Mouse (Mus musculus): ENCODE measurements around the gene Rbms1. TPM values are rescaled to one million over a fixed set of nuclear protein-coding genes. Genes with fewer than 3 reads are reported as not detected.

The Rbms1 gene
- polyA plus RNA-seq, 1 experiment from 2014 or later: 44.9 TPM

- no peak overlapping the region for H3K9ac ChIP-seq (ENCODE audit: low read depth, low read length)
- H3K9me3 ChIP-seq (replicated peaks; ENCODE audit: control insufficient read depth, low read length): no peaks in the 10 kb centered on the region
- no peaks in the 10 kb centered on the region for H3K36me3 ChIP-seq (ENCODE audit: control insufficient read depth, insufficient read depth)
- no peak overlapping the region for H3K4me2 ChIP-seq (ENCODE audit: low read depth, low read length)
- no peak for ATAC-seq (ENCODE audit: low read depth)
- H3K27me3 ChIP-seq (ENCODE audit: control insufficient read depth, insufficient read depth, low read depth, low read length): no peaks in the 10 kb centered on the region
- H3K27ac ChIP-seq (ENCODE audit: low read length): no peak overlapping the region
- 56% methylated on average over 1 of the region's 1 CpGs for WGBS (ENCODE audit: insufficient replicate concordance)
- no peak overlapping the region for H3K4me3 ChIP-seq (ENCODE audit: low read depth, low read length)
- peaks cover 45% of the 10 kb centered on the region for H3K4me1 ChIP-seq (ENCODE audit: control insufficient read depth, low read depth, low read length)
Observed at GRCm38 (mm10) chr2:60865869-60866268, 97.1 kb downstream of the Rbms1 start.

GRCm38 (mm10) chr2:60864977-60865376 lies 98.0 kb downstream of the Rbms1 start:
- H3K4me2 ChIP-seq (ENCODE audit: low read depth, low read length): no peak overlapping the region
- 33% methylated on average over 5 of the region's 5 CpGs for WGBS (ENCODE audit: insufficient replicate concordance)
- H3K4me1 ChIP-seq (ENCODE audit: control insufficient read depth, low read depth, low read length): peaks cover 39% of the 10 kb centered on the region
- H3K27me3 ChIP-seq (ENCODE audit: control insufficient read depth, insufficient read depth, low read depth, low read length): no peaks in the 10 kb centered on the region
- H3K9me3 ChIP-seq (replicated peaks; ENCODE audit: control insufficient read depth, low read length): no peaks in the 10 kb centered on the region
- no peak overlapping the region for H3K4me3 ChIP-seq (ENCODE audit: low read depth, low read length)
- peak overlapping the region; percentile 69 for H3K27ac ChIP-seq (ENCODE audit: low read length)
- 0 out of 2 replicates have a peak overlapping the region, but pooled peaks have one; percentile 11 for H3K9ac ChIP-seq (ENCODE audit: low read depth, low read length)
- ATAC-seq (ENCODE audit: low read depth): peak; percentile 49; the same call in 1 of the 2 replicates
- no peaks in the 10 kb centered on the region for H3K36me3 ChIP-seq (ENCODE audit: control insufficient read depth, insufficient read depth)

GRCm38 (mm10) chr2:60864256-60864795 lies 98.7 kb downstream of the Rbms1 start:
- Histone ChIP-seq H3K9ac (ENCODE audit: low read depth, low read length) (no peak overlapping the region), H3K27ac (ENCODE audit: low read length) (peak overlapping the region; percentile 69), H3K36me3 (ENCODE audit: control insufficient read depth, insufficient read depth) (no peaks in the 10 kb centered on the region), H3K4me1 (ENCODE audit: control insufficient read depth, low read depth, low read length) (peaks cover 34% of the 10 kb centered on the region), H3K27me3 (ENCODE audit: control insufficient read depth, insufficient read depth, low read depth, low read length) (no peaks in the 10 kb centered on the region), H3K4me2 (ENCODE audit: low read depth, low read length) (no peak overlapping the region), H3K9me3 (replicated peaks; ENCODE audit: control insufficient read depth, low read length) (no peaks in the 10 kb centered on the region), H3K4me3 (ENCODE audit: low read depth, low read length) (no peak overlapping the region)
- 57% methylated on average over 5 of the region's 5 CpGs for WGBS (ENCODE audit: insufficient replicate concordance)
- ATAC-seq (ENCODE audit: low read depth): no peak

GRCm38 (mm10) chr2:60863827-60864226 lies 99.2 kb downstream of the Rbms1 start:
- H3K4me1 ChIP-seq (ENCODE audit: control insufficient read depth, low read depth, low read length): peaks cover 30% of the 10 kb centered on the region

GRCm38 (mm10) chr2:60862913-60863711 lies 99.9 kb downstream of the Rbms1 start:
- peak overlapping the region; percentile 64 for H3K27ac ChIP-seq (ENCODE audit: low read length)
- ATAC-seq (ENCODE audit: low read depth): peak; percentile 68
- no peak overlapping the region for H3K4me3 ChIP-seq (ENCODE audit: low read depth, low read length)
- H3K4me1 ChIP-seq (ENCODE audit: control insufficient read depth, low read depth, low read length): peaks cover 29% of the 10 kb centered on the region
- WGBS (ENCODE audit: insufficient replicate concordance): 74% methylated on average over 8 of the region's 8 CpGs
- H3K27me3 ChIP-seq (ENCODE audit: control insufficient read depth, insufficient read depth, low read depth, low read length): no peaks in the 10 kb centered on the region
- H3K9me3 ChIP-seq (replicated peaks; ENCODE audit: control insufficient read depth, low read length): no peaks in the 10 kb centered on the region
- H3K9ac ChIP-seq (ENCODE audit: low read depth, low read length): no peak overlapping the region
- no peaks in the 10 kb centered on the region; the same call in none of the 2 replicates for H3K36me3 ChIP-seq (ENCODE audit: control insufficient read depth, insufficient read depth)
- H3K4me2 ChIP-seq (ENCODE audit: low read depth, low read length): no peak overlapping the region

More at GRCm38 (mm10) chr2:60863827-60864226, 99.2 kb downstream of the Rbms1 start:
- H3K9ac ChIP-seq (ENCODE audit: low read depth, low read length): no peak overlapping the region
- H3K4me2 ChIP-seq (ENCODE audit: low read depth, low read length): no peak overlapping the region
- no peaks in the 10 kb centered on the region for H3K9me3 ChIP-seq (replicated peaks; ENCODE audit: control insufficient read depth, low read length)
- peak; percentile 28; the same call in 1 of the 2 replicates for ATAC-seq (ENCODE audit: low read depth)
- no peak overlapping the region for H3K4me3 ChIP-seq (ENCODE audit: low read depth, low read length)
- H3K36me3 ChIP-seq (ENCODE audit: control insufficient read depth, insufficient read depth): no peaks in the 10 kb centered on the region; the same call in 1 of the 2 replicates
- H3K27ac ChIP-seq (ENCODE audit: low read length): peak overlapping the region; percentile 64
- no peaks in the 10 kb centered on the region for H3K27me3 ChIP-seq (ENCODE audit: control insufficient read depth, insufficient read depth, low read depth, low read length)
- WGBS (ENCODE audit: insufficient replicate concordance): 82% methylated on average over 2 of the region's 2 CpGs

GRCm38 (mm10) chr2:60858116-60858515 lies 104.9 kb downstream of the Rbms1 start:
- 46% methylated on average over 1 of the region's 1 CpGs for WGBS (ENCODE audit: insufficient replicate concordance)
- H3K36me3 ChIP-seq (ENCODE audit: control insufficient read depth, insufficient read depth): no peaks in the 10 kb centered on the region; the same call in none of the 2 replicates
- no peak overlapping the region for H3K27ac ChIP-seq (ENCODE audit: low read length)
- no peak overlapping the region for H3K4me2 ChIP-seq (ENCODE audit: low read depth, low read length)
- ATAC-seq (ENCODE audit: low read depth): no peak
- H3K4me3 ChIP-seq (ENCODE audit: low read depth, low read length): no peak overlapping the region
- peaks cover under 1% of the 10 kb centered on the region for H3K4me1 ChIP-seq (ENCODE audit: control insufficient read depth, low read depth, low read length)
- no peaks in the 10 kb centered on the region for H3K9me3 ChIP-seq (replicated peaks; ENCODE audit: control insufficient read depth, low read length)
- no peak overlapping the region for H3K9ac ChIP-seq (ENCODE audit: low read depth, low read length)
- H3K27me3 ChIP-seq (ENCODE audit: control insufficient read depth, insufficient read depth, low read depth, low read length): no peaks in the 10 kb centered on the region

GRCm38 (mm10) chr2:60856097-60856496 lies 106.9 kb downstream of the Rbms1 start:
- no peaks in the 10 kb centered on the region; the same call in none of the 2 replicates for H3K36me3 ChIP-seq (ENCODE audit: control insufficient read depth, insufficient read depth)
- no peaks in the 10 kb centered on the region; the same call in 1 of the 2 replicates for H3K4me1 ChIP-seq (ENCODE audit: control insufficient read depth, low read depth, low read length)
- no peaks in the 10 kb centered on the region for H3K9me3 ChIP-seq (replicated peaks; ENCODE audit: control insufficient read depth, low read length)
- no peak overlapping the region for H3K4me2 ChIP-seq (ENCODE audit: low read depth, low read length)
- H3K27me3 ChIP-seq (ENCODE audit: control insufficient read depth, insufficient read depth, low read depth, low read length): no peaks in the 10 kb centered on the region
- whole genome bisulfite sequencing (ENCODE audit: insufficient replicate concordance): 74% methylated on average over 2 of the region's 2 CpGs
- H3K4me3 ChIP-seq (ENCODE audit: low read depth, low read length): no peak overlapping the region
- ATAC-seq (ENCODE audit: low read depth): no peak
- no peak overlapping the region for H3K27ac ChIP-seq (ENCODE audit: low read length)
- no peak overlapping the region for H3K9ac ChIP-seq (ENCODE audit: low read depth, low read length)

- no peak overlapping the region for H3K27ac ChIP-seq (ENCODE audit: low read length)
- H3K36me3 ChIP-seq (ENCODE audit: control insufficient read depth, insufficient read depth): no peaks in the 10 kb centered on the region; the same call in none of the 2 replicates
- peaks cover 2% of the 10 kb centered on the region for H3K4me1 ChIP-seq (ENCODE audit: control insufficient read depth, low read depth, low read length)
- WGBS (ENCODE audit: insufficient replicate concordance): 10% methylated on average over 4 of the region's 4 CpGs
- no peak overlapping the region for H3K9ac ChIP-seq (ENCODE audit: low read depth, low read length)
- no peaks in the 10 kb centered on the region for H3K9me3 ChIP-seq (replicated peaks; ENCODE audit: control insufficient read depth, low read length)
- no peak overlapping the region for H3K4me2 ChIP-seq (ENCODE audit: low read depth, low read length)
- H3K27me3 ChIP-seq (ENCODE audit: control insufficient read depth, insufficient read depth, low read depth, low read length): no peaks in the 10 kb centered on the region
- no peak overlapping the region for H3K4me3 ChIP-seq (ENCODE audit: low read depth, low read length)
- peak; percentile 65; the same call in 1 of the 2 replicates for ATAC-seq (ENCODE audit: low read depth)
Observed at GRCm38 (mm10) chr2:60855006-60855405, 108.0 kb downstream of the Rbms1 start.

- Histone ChIP-seq H3K4me1 (ENCODE audit: control insufficient read depth, low read depth, low read length) (peaks cover 4% of the 10 kb centered on the region), H3K27me3 (ENCODE audit: control insufficient read depth, insufficient read depth, low read depth, low read length) (no peaks in the 10 kb centered on the region), H3K4me3 (ENCODE audit: low read depth, low read length) (no peak overlapping the region), H3K36me3 (ENCODE audit: control insufficient read depth, insufficient read depth) (no peaks in the 10 kb centered on the region), H3K4me2 (ENCODE audit: low read depth, low read length) (no peak overlapping the region), H3K9ac (ENCODE audit: low read depth, low read length) (no peak overlapping the region), H3K27ac (ENCODE audit: low read length) (no peak overlapping the region), H3K9me3 (replicated peaks; ENCODE audit: control insufficient read depth, low read length) (no peaks in the 10 kb centered on the region)
- no peak for ATAC-seq (ENCODE audit: low read depth)
- WGBS (ENCODE audit: insufficient replicate concordance): 75% methylated on average over 3 of the region's 3 CpGs
Observed at GRCm38 (mm10) chr2:60851898-60852297, 111.1 kb downstream of the Rbms1 start.
